Mouse (Mus musculus) adrenal gland, postnatal 25 days (tissue): ENCODE measurements at regions not wholly inside any gene's neighbourhood (a gene's known extent, or its start where the extent isn't known, plus 50 kb on each side); places are given as distances from the start of the nearest gene placed in this dataset.

Source experiments
- DNase-seq: peaks from one replicate; pipeline ENCODE4 v3.0.0; 2021; ENCODE audit warnings: mixed read lengths

GRCm38 (mm10) chr17:91225916-91226315 is 133.0 kb upstream of the Nrxn1 start:
- DNase-seq, result no peak

DNA sequence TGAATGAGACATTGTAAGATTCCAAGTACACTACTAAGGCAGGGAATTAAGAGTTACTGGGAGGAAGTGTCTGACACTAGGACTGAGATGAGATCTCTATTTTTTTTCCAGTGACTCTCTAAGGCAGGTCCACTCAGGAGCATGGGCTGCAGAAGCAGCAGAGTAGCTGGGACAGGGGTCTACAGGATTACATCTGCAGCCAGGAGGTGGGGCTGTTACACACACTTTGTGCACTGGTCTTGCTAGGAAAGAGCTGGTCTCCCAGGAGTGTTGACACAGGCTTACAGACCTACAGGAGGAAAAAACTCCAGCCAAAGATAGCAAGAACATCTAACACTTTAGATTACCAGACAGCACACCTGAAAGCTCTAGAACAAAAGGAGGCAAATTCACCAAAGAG is 123.6 kb upstream of the Nrxn1 start:
- DNase-seq, result peak; percentile 31

DNA sequence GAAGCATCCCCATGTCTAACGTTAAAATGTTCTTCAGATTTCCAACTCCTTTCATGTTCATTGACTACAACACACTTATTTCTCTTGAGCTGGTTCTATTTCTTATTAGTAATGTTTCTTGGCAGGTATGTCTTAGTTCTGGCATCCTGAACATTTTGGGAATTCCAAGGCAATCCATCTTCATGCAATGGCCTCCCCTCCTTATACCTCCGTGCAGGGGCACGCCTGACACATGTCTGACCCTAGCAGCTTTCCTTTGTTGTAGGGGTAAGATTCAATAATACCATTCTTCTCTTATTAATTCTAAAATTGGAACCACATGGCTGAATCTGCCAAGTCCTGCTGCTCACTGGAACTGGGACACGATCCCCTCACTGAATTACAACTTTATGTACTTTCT is 89.7 kb upstream of the Nrxn1 start:
- DNase-seq, result no peak

DNA sequence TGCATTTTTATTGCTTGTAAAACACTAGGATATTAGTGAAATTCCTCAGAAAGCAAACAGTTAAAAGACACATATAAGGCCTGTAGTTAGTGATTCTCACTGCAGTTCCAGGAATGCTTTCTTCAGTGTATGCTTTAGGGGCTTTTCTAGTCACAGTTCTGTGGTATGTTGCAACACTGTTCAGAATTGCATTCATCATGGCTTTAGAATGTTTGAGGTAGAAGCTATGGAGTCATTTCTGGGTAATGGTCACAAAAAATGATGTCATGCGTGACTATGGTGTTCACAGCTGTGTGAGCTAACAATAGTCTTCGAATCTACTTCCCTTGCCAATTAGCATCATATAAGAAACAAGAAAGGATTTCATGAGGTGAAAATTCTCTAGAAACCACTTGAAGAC is 69.0 kb upstream of the Nrxn1 start:
- DNase-seq, result no peak
